Mouse (Mus musculus): ENCODE results near the gene Cnga2. TPM values are rescaled to one million over a fixed set of nuclear protein-coding genes. Genes with fewer than 3 reads are reported as not detected.

Cnga2 gene
- polyA plus RNA-seq (2015; fragmentation: Nextera tagmentation; extraction: Ambion mirVana): not detected in 2 replicates

DNA sequence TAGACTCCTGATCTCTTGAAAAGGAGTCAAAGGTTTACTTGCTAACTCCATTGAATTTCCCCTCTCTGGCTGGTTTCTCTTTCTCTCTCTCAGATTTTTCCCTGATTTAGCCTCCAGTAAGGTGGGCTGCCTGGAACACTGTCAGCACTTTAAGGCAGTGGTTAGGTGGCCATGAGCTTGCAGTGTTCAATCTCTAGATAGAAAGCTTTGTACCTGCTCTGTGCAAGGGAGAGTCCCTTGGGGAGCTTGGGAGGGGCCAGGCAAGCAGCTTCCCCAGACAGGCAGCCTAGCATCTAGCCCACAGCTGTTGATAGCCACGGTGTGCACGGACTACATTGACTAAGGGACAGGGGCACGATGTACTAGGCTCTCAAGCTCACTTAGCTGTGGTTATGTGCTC lies at the start of gene Cnga2:
Gene Cnga2, plus strand, starts transcription at position 301 of the 400 bp plus-strand sequence.
- Histone ChIP-seq H3K27ac (ENCODE audit: low read depth) (no peak within 1 kb of the TSS), H3K36me3 (replicated peaks; ENCODE audit: insufficient read depth, low read length) (no peaks in the 10 kb centered on the region), H3K9me3 (ENCODE audit: low read length) (no peaks in the 10 kb centered on the region), H3K4me1 (ENCODE audit: insufficient read depth) (no peaks in the 10 kb centered on the region), H3K27me3 (ENCODE audit: insufficient read depth, low read length) (no peaks in the 10 kb centered on the region), H3K4me3 (ENCODE audit: low read depth, low read length) (no peak within 1 kb of the TSS), H3K9ac (replicated peaks) (no peak within 1 kb of the TSS), H3K4me2 (ENCODE audit: low read depth, low read length) (no peak within 1 kb of the TSS)
- 71% methylated on average over 3 of the region's 3 CpGs for WGBS (ENCODE audit: insufficient replicate concordance)
- TF ChIP-seq EP300 (IDR thresholded peaks at IDR 0.05; ENCODE audit: low read depth) (no peak), CTCF (IDR thresholded peaks at IDR 0.05; ENCODE audit: low read depth) (no peak)
- ATAC-seq (no peak), DNase-seq (no peak)

DNA sequence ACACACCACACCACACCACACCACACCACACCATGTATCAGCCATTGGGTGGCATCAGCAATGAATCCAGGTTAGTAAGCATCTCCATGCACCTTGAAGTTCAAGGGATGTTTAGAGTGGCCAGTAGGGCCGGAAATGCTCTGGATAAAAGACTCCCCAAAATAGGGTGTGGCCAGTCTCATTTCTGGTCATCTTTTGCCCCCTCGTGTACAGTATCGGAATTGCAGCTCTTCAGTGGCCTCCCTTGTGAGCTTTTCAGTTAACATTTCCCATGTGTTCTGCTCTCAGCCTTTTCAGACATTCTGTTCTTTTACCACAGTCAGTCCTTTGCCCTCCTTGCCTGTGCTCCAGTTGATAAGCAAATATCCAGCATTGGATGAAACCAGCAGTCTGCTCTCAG lies 45.0 kb upstream of the Cnga2 start:
- DNase-seq: peak; percentile 46

DNA sequence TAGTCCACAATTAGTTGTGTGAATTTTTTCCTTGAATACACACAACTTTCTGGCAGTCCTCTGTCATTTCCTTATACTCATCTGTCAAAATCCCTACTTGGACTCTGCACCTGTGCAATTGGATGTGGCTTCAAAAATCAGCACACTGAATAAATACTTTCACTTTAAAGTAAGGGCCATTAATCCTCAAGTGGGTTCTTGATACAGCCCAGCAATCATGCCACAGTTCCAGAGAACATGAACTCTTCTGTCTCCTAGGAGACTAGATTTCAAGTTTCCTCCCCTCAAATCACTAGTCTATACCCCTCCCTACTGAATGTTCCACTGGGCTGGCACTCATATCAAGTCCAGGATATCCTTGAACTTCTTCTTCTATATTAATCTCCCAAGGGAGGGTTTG lies 33.3 kb upstream of the Cnga2 start:
- Histone ChIP-seq H3K4me1 (ENCODE audit: insufficient read depth) (no peaks in the 10 kb centered on the region), H3K27me3 (ENCODE audit: insufficient read depth, low read length) (peaks cover 24% of the 10 kb centered on the region; the same call in 1 of the 2 replicates), H3K36me3 (replicated peaks; ENCODE audit: insufficient read depth, low read length) (no peaks in the 10 kb centered on the region), H3K9me3 (ENCODE audit: low read length) (no peaks in the 10 kb centered on the region), H3K4me3 (ENCODE audit: low read depth, low read length) (no peak overlapping the region), H3K9ac (replicated peaks) (no peak overlapping the region), H3K27ac (ENCODE audit: low read depth) (no peak overlapping the region), H3K4me2 (ENCODE audit: low read depth, low read length) (no peak overlapping the region)
- DNase-seq (no peak), ATAC-seq (no peak)
- no peak for TF ChIP-seq EP300 (IDR thresholded peaks at IDR 0.05; ENCODE audit: low read depth)
- TF ChIP-seq CTCF (IDR thresholded peaks at IDR 0.05; ENCODE audit: low read depth): no peak

More for the DNA sequence above, 45.0 kb upstream of the Cnga2 start:
- no peak overlapping the region for H3K9ac ChIP-seq (replicated peaks)
- no peak overlapping the region for H3K4me2 ChIP-seq (ENCODE audit: low read depth, low read length)
- ATAC-seq: no peak
- no peak overlapping the region for H3K4me3 ChIP-seq (ENCODE audit: low read depth, low read length)
- WGBS (ENCODE audit: insufficient replicate concordance): 18% methylated on average over 3 of the region's 3 CpGs
- TF ChIP-seq EP300 (IDR thresholded peaks at IDR 0.05; ENCODE audit: low read depth): no peak
- peak; percentile 72 for TF ChIP-seq CTCF (IDR thresholded peaks at IDR 0.05; ENCODE audit: low read depth)
- no peaks in the 10 kb centered on the region for H3K9me3 ChIP-seq (ENCODE audit: low read length)
- H3K36me3 ChIP-seq (replicated peaks; ENCODE audit: insufficient read depth, low read length): no peaks in the 10 kb centered on the region
- H3K4me1 ChIP-seq (ENCODE audit: insufficient read depth): no peaks in the 10 kb centered on the region
- H3K27me3 ChIP-seq (ENCODE audit: insufficient read depth, low read length): peaks cover 3% of the 10 kb centered on the region; the same call in 1 of the 2 replicates
- no peak overlapping the region for H3K27ac ChIP-seq (ENCODE audit: low read depth)

DNA sequence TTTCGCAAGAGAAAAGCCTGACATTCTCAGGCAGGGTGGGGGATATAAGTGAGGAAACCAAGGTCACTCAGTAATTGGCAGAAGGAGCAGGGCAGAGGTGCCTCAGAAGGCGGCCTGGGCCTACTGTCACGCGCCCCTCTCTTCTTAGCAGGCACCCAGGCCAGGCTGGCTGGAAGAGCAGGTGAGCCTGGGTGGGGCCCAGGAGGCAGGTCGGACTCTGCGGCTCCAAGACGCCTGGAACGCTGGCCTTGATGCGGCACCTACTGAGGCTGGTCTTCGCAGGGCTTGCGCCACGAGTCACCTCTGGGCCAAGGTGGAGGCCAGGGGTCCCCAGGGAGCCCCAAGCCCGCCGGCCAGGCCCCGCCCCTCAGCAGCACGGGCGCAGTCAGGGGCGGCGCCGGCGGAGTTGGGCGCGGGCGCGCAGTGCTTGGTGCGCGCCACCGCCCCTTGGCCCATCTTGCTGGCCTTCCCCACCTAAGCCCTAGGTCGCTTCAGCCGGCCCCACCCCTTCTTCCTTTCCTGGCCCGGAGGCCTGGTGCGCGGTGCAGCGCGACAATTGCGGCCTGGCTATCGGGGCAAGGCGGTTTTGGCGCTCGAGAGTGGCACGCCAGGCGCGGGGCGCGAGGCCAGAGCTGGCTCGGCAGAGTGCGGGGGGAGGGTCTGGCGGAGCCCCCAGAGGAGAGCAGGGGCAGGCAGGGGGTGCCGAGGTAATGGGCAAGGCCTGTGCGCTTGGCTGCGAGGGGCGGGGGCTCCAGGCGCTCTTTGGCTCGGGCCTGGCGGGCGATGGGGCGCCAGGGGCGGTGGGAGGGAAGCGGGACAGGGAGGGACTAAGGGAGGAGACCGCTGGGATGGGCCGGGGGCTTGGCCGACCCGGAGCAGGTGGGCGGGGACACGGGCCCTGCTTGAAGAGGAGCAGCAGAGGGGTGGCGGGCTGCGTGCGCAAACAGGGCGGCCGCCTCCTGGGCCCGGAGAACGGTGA lies 29.3 kb upstream of the Cnga2 start, which contains the start of gene Prrg3:
Gene Prrg3, plus strand, starts transcription at position 552 of the 979 bp plus-strand sequence.
- no peak within 1 kb of the TSS for H3K27ac ChIP-seq (ENCODE audit: low read depth)
- ATAC-seq: no peak
- no peaks in the 10 kb centered on the region for H3K36me3 ChIP-seq (replicated peaks; ENCODE audit: insufficient read depth, low read length)
- peak within 1 kb of the TSS; percentile 32; the same call in 1 of the 2 replicates for H3K4me2 ChIP-seq (ENCODE audit: low read depth, low read length)
- no peaks in the 10 kb centered on the region for H3K4me1 ChIP-seq (ENCODE audit: insufficient read depth)
- 18% methylated on average over 33 of the region's 72 CpGs for WGBS (ENCODE audit: insufficient replicate concordance)
- TF ChIP-seq CTCF (IDR thresholded peaks at IDR 0.05; ENCODE audit: low read depth) (no peak), EP300 (IDR thresholded peaks at IDR 0.05; ENCODE audit: low read depth) (no peak)
- DNase-seq: peak; percentile 17
- H3K9ac ChIP-seq (replicated peaks): no peak within 1 kb of the TSS
- H3K4me3 ChIP-seq (ENCODE audit: low read depth, low read length): peak within 1 kb of the TSS; percentile 13; the same call in 1 of the 2 replicates
- H3K9me3 ChIP-seq (ENCODE audit: low read length): no peaks in the 10 kb centered on the region
- H3K27me3 ChIP-seq (ENCODE audit: insufficient read depth, low read length): peaks cover 27% of the 10 kb centered on the region; the same call in 1 of the 2 replicates

DNA sequence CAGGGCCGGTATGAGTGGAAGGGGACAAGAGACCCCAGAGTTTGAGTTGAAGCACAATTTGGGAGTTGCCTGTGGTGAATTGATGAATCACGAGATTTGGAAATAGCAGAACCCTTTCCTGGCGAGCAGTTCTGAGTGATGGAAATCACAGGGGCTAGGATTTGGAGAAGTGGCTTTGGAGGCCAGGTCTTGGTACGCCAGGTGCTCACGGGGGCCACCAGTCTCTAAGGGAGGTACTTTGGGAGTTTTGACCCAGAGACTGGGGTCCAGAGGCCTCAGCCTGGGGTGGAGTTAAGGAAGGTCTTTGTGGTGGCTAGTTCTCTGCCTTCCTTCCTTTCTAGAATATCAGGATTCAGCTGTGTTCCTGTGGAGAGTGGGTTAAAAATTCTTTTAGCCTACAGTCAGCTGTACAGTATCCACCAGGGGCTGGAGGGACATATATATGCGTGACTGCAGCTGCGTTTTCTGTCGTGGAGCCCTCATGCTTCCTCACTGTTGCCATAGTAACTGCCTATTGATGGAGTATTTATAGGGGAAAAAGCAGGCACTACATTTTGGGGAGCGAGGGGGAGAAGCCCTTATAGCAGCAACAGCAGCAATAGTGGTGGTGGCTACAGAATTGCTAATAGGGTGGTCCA lies 28.3 kb upstream of the Cnga2 start:
- Histone ChIP-seq H3K4me1 (ENCODE audit: insufficient read depth) (no peaks in the 10 kb centered on the region), H3K9me3 (ENCODE audit: low read length) (no peaks in the 10 kb centered on the region), H3K4me2 (ENCODE audit: low read depth, low read length) (0 out of 2 replicates have a peak overlapping the region, but pooled peaks have one; percentile 32), H3K9ac (replicated peaks) (no peak overlapping the region), H3K4me3 (ENCODE audit: low read depth, low read length) (peak overlapping the region; percentile 13; the same call in 1 of the 2 replicates), H3K27me3 (ENCODE audit: insufficient read depth, low read length) (peaks cover 27% of the 10 kb centered on the region; the same call in 1 of the 2 replicates), H3K27ac (ENCODE audit: low read depth) (no peak overlapping the region), H3K36me3 (replicated peaks; ENCODE audit: insufficient read depth, low read length) (no peaks in the 10 kb centered on the region)
- DNase-seq (no peak), ATAC-seq (no peak)
- TF ChIP-seq CTCF (IDR thresholded peaks at IDR 0.05; ENCODE audit: low read depth) (no peak), EP300 (IDR thresholded peaks at IDR 0.05; ENCODE audit: low read depth) (no peak)
- WGBS (ENCODE audit: insufficient replicate concordance): 48% methylated on average over 9 of the region's 9 CpGs

DNA sequence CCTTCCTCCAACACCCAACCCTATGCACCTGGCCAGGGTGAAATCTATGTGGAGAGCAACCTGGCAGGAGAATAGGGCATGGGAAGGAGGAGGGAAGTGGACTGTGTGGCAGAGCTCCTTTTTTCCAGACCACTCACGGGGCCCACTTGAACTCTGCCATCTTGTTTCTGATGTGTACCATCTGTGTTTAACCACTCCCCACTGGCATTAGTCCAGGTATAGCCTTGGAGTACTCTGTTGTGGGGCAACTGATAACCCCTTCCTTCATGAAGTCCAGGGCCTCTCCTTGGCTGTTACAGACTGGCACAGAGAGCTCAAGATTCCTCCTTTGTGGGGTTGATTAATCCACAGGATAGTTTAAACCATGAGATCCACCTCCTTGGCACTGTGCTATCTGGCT lies 23.4 kb upstream of the Cnga2 start:
- DNase-seq (no peak), ATAC-seq (no peak)
- H3K4me3 ChIP-seq (ENCODE audit: low read depth, low read length): no peak overlapping the region
- H3K4me1 ChIP-seq (ENCODE audit: insufficient read depth): no peaks in the 10 kb centered on the region
- H3K36me3 ChIP-seq (replicated peaks; ENCODE audit: insufficient read depth, low read length): no peaks in the 10 kb centered on the region
- TF ChIP-seq CTCF (IDR thresholded peaks at IDR 0.05; ENCODE audit: low read depth): no peak
- H3K27me3 ChIP-seq (ENCODE audit: insufficient read depth, low read length): peaks cover 5% of the 10 kb centered on the region; the same call in 1 of the 2 replicates
- H3K9ac ChIP-seq (replicated peaks): no peak overlapping the region
- H3K4me2 ChIP-seq (ENCODE audit: low read depth, low read length): no peak overlapping the region
- no peaks in the 10 kb centered on the region for H3K9me3 ChIP-seq (ENCODE audit: low read length)
- no peak overlapping the region for H3K27ac ChIP-seq (ENCODE audit: low read depth)
- 63% methylated on average over 1 of the region's 1 CpGs for WGBS (ENCODE audit: insufficient replicate concordance)
